Mouse (Mus musculus): ENCODE measurements around the gene Arhgap18. TPM values are rescaled to one million over a fixed set of nuclear protein-coding genes. Genes with fewer than 3 reads are reported as not detected.

The Arhgap18 gene
- polyA plus RNA-seq, 1 experiment from 2014 or later = 15.2 TPM

GRCm38 (mm10) chr10:26815646-26816045, 62.4 kb downstream of the Arhgap18 start:
- ATAC-seq (ENCODE audit: low FRiP score) = no peak
- no peak overlapping the region for H3K4me2 ChIP-seq (replicated peaks)
- H3K4me1 ChIP-seq = no peaks in the 10 kb centered on the region
- H3K27ac ChIP-seq = no peak overlapping the region
- H3K9ac ChIP-seq = no peak overlapping the region
- no peaks in the 10 kb centered on the region for H3K9me3 ChIP-seq (replicated peaks)
- 93% methylated on average over 8 of the region's 8 CpGs for WGBS
- no peaks in the 10 kb centered on the region for H3K27me3 ChIP-seq
- no peaks in the 10 kb centered on the region for H3K36me3 ChIP-seq
- no peak overlapping the region for H3K4me3 ChIP-seq

DNA sequence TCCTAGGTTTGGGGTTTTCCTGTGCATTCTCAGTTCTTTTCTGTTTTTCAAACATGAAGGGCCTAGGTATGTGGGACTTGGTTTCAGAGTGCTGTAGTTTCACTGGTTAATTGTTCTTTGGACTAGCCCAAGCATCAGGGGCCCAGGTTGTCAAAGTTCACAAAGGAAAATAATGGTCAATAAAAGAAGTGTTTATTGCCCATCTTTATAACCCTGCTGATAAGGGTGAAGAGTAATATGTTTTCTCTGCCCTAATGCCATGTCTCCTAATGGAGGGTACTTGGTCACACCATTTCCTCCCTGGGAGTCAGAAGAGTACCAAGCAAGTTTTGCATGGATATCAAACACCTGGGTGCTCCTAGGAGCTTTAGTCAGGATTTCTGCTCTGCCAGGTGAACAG, 67.1 kb downstream of the Arhgap18 start:
- Histone ChIP-seq H3K4me2 (replicated peaks) (no peak overlapping the region), H3K4me3 (no peak overlapping the region), H3K9me3 (replicated peaks) (no peaks in the 10 kb centered on the region), H3K9ac (no peak overlapping the region), H3K36me3 (no peaks in the 10 kb centered on the region), H3K27ac (no peak overlapping the region), H3K4me1 (peaks cover 5% of the 10 kb centered on the region; the same call in 1 of the 2 replicates), H3K27me3 (no peaks in the 10 kb centered on the region)
- ATAC-seq (ENCODE audit: low FRiP score) = no peak

- WGBS = 58% methylated on average over 1 of the region's 1 CpGs
Measured at GRCm38 (mm10) chr10:26820936-26821335, 67.7 kb downstream of the Arhgap18 start.

DNA sequence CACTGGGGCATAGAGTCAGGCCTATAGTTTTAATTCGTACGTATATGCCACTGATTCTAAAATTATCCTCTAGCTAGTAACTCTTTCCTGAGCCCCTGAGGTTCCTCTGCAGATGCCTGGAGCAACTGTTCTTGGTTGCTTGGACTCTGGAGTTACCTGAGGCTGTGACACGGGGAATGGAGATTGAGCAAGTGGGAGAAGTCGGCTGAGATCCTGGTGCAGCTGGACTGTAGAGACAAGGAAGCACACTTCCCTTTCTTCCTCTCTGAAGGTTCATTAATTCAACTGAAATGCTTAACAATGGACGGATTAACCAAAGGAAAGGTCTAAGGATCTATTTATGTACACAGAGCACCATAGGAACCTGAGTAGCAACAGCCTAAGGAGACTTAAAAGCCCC, 70.8 kb downstream of the Arhgap18 start:
- Histone ChIP-seq H3K9ac (no peak overlapping the region), H3K36me3 (no peaks in the 10 kb centered on the region), H3K4me1 (peaks cover 11% of the 10 kb centered on the region), H3K4me3 (no peak overlapping the region), H3K4me2 (replicated peaks) (no peak overlapping the region), H3K27me3 (no peaks in the 10 kb centered on the region), H3K27ac (no peak overlapping the region), H3K9me3 (replicated peaks) (no peaks in the 10 kb centered on the region)
- no peak for ATAC-seq (ENCODE audit: low FRiP score)
- WGBS = 64% methylated on average over 5 of the region's 5 CpGs

More at GRCm38 (mm10) chr10:26820936-26821335, 67.7 kb downstream of the Arhgap18 start:
- Histone ChIP-seq H3K4me1 (peaks cover 5% of the 10 kb centered on the region; the same call in 1 of the 2 replicates), H3K27ac (no peak overlapping the region), H3K9me3 (replicated peaks) (no peaks in the 10 kb centered on the region), H3K4me3 (no peak overlapping the region), H3K4me2 (replicated peaks) (no peak overlapping the region), H3K9ac (no peak overlapping the region), H3K36me3 (no peaks in the 10 kb centered on the region), H3K27me3 (no peaks in the 10 kb centered on the region)
- ATAC-seq (ENCODE audit: low FRiP score) = no peak

DNA sequence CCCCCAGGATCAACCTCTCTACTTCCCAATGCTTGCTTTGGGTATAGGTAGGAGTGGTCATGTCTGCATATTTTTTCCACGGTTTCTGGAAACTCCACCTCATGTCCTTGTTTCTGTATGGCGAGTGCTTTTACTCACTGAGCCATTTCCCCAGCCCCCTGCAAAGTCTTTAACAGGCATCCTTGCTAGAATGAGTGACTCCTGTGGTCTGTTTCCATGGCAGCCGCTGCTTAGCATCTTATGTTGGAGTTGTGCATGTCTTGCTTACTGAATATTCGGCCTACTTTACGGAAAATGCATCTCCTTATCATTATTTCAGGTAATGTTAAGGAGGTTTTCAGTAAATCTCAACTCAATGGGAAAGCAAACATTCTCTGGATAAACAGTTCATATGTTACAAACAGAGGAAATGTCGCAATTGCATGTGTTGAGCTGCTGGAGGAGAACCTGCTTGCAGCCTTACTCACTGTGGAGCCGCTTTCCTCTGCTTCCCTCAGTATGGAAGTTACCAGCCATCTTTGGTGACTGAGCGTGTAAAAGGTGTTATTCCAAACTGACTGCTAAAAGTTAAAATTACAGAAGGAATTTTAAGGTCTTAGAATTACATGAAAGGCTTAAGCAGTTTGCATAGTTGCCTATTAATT, 72.1 kb downstream of the Arhgap18 start:
- Histone ChIP-seq H3K9me3 (replicated peaks) (no peaks in the 10 kb centered on the region), H3K9ac (no peak overlapping the region), H3K27me3 (no peaks in the 10 kb centered on the region), H3K27ac (no peak overlapping the region), H3K4me3 (no peak overlapping the region), H3K36me3 (no peaks in the 10 kb centered on the region), H3K4me2 (replicated peaks) (no peak overlapping the region), H3K4me1 (peaks cover 11% of the 10 kb centered on the region)
- no peak for ATAC-seq (ENCODE audit: low FRiP score)
- 76% methylated on average over 8 of the region's 8 CpGs for WGBS

- Histone ChIP-seq H3K4me3 (no peak overlapping the region), H3K4me1 (peaks cover 11% of the 10 kb centered on the region), H3K27me3 (no peaks in the 10 kb centered on the region), H3K27ac (peak overlapping the region; percentile 40), H3K36me3 (no peaks in the 10 kb centered on the region), H3K9ac (no peak overlapping the region), H3K4me2 (replicated peaks) (no peak overlapping the region), H3K9me3 (replicated peaks) (no peaks in the 10 kb centered on the region)
- peak; percentile 88 for ATAC-seq (ENCODE audit: low FRiP score)
- WGBS = 22% methylated on average over 5 of the region's 5 CpGs
Measured at GRCm38 (mm10) chr10:26827315-26827714, 74.1 kb downstream of the Arhgap18 start.

DNA sequence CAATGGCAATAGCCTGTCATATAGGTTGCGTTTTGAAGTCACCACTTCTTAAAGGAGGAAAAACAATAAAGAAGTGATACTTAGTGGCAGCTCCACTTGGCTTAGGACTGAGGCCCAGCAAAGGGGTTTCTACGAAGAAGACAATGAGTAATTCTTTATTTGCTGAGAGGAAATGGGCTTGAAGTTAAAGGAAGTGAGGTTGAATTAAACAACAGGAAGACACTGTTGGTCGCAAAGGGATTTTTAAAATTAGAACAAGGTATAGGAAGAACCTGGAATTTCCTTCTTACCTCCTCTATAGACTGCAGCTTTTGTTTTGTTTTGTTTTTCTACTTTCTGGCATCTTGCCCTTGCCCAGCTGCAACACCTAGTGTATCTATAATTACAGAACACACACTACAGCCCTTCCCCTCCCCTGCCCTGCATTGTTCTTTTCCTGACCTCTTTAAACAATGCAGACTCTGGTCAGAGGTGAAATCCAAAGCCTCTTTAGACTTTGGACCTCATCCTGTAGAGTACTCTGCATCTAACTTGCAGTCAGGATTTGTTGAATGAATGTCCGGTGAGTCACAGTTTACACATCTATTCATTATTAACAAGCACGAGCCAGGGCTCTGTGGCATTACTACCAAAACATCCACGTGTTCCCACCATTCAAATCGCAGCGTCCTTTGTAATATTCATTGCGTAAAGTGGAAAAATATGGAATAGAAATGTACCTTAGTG, 75.4 kb downstream of the Arhgap18 start:
- H3K27ac ChIP-seq = peak overlapping the region; percentile 35
- no peak overlapping the region for H3K4me2 ChIP-seq (replicated peaks)
- no peak overlapping the region for H3K9ac ChIP-seq
- ATAC-seq (ENCODE audit: low FRiP score) = no peak
- no peaks in the 10 kb centered on the region for H3K27me3 ChIP-seq
- no peak overlapping the region for H3K4me3 ChIP-seq
- WGBS = 76% methylated on average over 9 of the region's 9 CpGs
- no peaks in the 10 kb centered on the region for H3K36me3 ChIP-seq
- no peaks in the 10 kb centered on the region for H3K9me3 ChIP-seq (replicated peaks)
- H3K4me1 ChIP-seq = peaks cover 11% of the 10 kb centered on the region

DNA sequence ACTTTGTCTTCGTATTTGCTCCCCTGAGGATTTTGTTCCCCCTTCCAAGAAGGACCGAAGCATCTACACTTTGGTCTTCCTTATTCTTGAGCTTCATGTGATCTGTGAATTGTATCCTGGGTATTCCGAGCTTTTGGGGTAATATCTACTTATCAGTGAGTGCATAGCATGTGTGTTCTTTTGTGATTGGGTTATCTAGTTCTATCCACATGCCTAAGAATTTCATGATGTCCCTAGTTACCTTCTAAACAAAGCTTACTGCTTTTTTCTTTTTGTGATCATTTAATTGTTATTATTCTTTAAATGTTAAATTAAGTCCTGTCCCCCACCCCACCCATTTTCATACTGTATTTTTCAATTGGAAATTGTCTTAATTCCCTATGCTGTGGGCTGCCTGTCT, 78.8 kb downstream of the Arhgap18 start:
- Histone ChIP-seq H3K27me3 (no peaks in the 10 kb centered on the region), H3K9me3 (replicated peaks) (no peaks in the 10 kb centered on the region), H3K4me1 (peaks cover 5% of the 10 kb centered on the region), H3K36me3 (no peaks in the 10 kb centered on the region), H3K4me3 (no peak overlapping the region), H3K9ac (no peak overlapping the region), H3K4me2 (replicated peaks) (no peak overlapping the region), H3K27ac (no peak overlapping the region)
- no peak for ATAC-seq (ENCODE audit: low FRiP score)
- 90% methylated on average over 3 of the region's 3 CpGs for WGBS

GRCm38 (mm10) chr10:26832669-26833249, 79.5 kb downstream of the Arhgap18 start:
- Histone ChIP-seq H3K36me3 (no peaks in the 10 kb centered on the region), H3K9ac (no peak overlapping the region), H3K4me2 (replicated peaks) (no peak overlapping the region), H3K9me3 (replicated peaks) (no peaks in the 10 kb centered on the region), H3K27me3 (no peaks in the 10 kb centered on the region), H3K4me3 (no peak overlapping the region), H3K27ac (no peak overlapping the region), H3K4me1 (peaks cover under 1% of the 10 kb centered on the region; the same call in 1 of the 2 replicates)
- ATAC-seq (ENCODE audit: low FRiP score) = no peak
- WGBS = 92% methylated on average over 3 of the region's 3 CpGs

- no peaks in the 10 kb centered on the region for H3K9me3 ChIP-seq (replicated peaks)
- WGBS = 85% methylated on average over 3 of the region's 3 CpGs
- H3K27me3 ChIP-seq = no peaks in the 10 kb centered on the region
- ATAC-seq (ENCODE audit: low FRiP score) = no peak
- H3K4me3 ChIP-seq = no peak overlapping the region
- H3K4me2 ChIP-seq (replicated peaks) = no peak overlapping the region
- H3K27ac ChIP-seq = no peak overlapping the region
- H3K9ac ChIP-seq = no peak overlapping the region
- no peaks in the 10 kb centered on the region for H3K36me3 ChIP-seq
- no peaks in the 10 kb centered on the region for H3K4me1 ChIP-seq
Measured at GRCm38 (mm10) chr10:26833393-26833792, 80.2 kb downstream of the Arhgap18 start.

- WGBS = 92% methylated on average over 4 of the region's 4 CpGs
- Histone ChIP-seq H3K4me1 (no peaks in the 10 kb centered on the region), H3K27ac (no peak overlapping the region), H3K4me2 (replicated peaks) (no peak overlapping the region), H3K9me3 (replicated peaks) (no peaks in the 10 kb centered on the region), H3K36me3 (no peaks in the 10 kb centered on the region), H3K27me3 (no peaks in the 10 kb centered on the region), H3K4me3 (no peak overlapping the region), H3K9ac (no peak overlapping the region)
- ATAC-seq (ENCODE audit: low FRiP score) = no peak
Measured at GRCm38 (mm10) chr10:26849311-26849710, 96.1 kb downstream of the Arhgap18 start.

DNA sequence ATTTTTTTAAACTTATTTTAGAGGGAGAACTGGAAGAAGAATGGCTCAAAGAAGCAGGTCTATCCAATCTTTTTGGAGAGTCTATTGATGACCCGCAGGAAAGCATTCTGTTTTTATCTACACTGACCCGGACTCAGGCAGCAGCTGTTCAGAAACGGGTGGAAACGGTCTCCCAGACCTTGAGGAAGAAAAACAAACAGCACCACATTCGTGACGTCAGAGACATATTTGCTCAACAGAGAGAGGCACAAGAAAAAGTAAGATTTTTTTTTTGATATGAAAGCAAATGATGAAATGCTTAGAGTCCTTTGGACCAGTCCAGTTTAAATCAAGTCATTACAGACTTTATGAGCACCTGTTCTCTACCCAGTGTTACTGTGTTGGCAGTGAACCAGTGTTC, 96.6 kb downstream of the Arhgap18 start:
- Histone ChIP-seq H3K27me3 (no peaks in the 10 kb centered on the region), H3K9me3 (replicated peaks) (no peaks in the 10 kb centered on the region), H3K4me1 (no peaks in the 10 kb centered on the region), H3K4me3 (no peak overlapping the region), H3K9ac (no peak overlapping the region), H3K4me2 (replicated peaks) (no peak overlapping the region), H3K36me3 (no peaks in the 10 kb centered on the region), H3K27ac (no peak overlapping the region)
- 78% methylated on average over 6 of the region's 6 CpGs for WGBS
- no peak for ATAC-seq (ENCODE audit: low FRiP score)
